Mouse (Mus musculus) layer of hippocampus, postnatal 36 days (tissue): ENCODE data around the gene 3110001I22Rik. TPM values are rescaled to one million over a fixed set of nuclear protein-coding genes. Genes with fewer than 3 reads are reported as not detected.
"Not testable (repeated sequence)": the region's sequence is repeated elsewhere in the genome, so short reads cannot be mapped to it uniquely, and the experiment has no call there.

ENCODE experiments used
- DNase-seq, 2 experiments: peaks; one replicate each; pipeline ENCODE4 v3.0.0; 2022
- total RNA-seq, 2 experiments: library from RNA; stranded (reverse); gene quantifications; 2 replicates each; pipeline ENCODE4 v1.2.3; 2021

3110001I22Rik gene
- total RNA-seq = 1 to 10 TPM; 5.4 to 6.9 TPM

DNA sequence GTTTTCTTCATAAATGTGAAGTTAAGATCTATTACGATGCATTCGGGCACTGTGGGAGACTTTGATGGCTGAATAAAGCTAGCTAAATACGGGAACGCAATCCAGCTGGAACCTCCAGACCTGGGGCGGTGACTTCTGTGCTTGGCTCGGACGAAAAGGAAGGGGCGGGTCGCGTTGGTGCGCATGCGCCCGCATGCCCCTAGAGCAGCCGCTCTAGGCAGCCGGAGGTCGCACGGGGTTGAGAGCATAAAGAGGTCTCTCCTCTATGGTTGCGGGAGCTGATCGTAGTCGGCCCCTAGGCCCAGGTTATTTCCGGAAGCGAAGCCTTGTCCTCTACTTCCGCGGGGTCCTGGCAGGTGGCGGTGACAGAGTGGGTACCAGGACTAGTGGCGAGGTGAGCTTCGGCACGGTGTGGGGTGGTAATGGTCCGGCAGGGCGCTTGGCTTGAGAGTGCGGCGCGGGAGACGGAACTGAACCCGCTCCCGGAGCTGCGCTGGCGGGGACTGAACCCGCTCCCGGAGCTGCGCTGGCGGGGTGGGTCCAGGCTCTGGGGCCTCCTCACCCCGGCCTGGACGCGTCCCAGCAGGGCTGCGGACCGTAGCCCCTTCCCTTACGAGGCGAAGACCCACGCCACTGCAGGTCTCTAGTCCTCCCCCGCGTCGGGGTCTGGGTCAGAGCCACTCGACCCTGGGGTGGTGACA lies at the start of gene 3110001I22Rik, which contains the start of gene Bfar:
3110001I22Rik (plus strand) TSS at position 245 of the 701 bp plus-strand sequence.
Bfar (plus strand) TSS at position 174 of the 701 bp plus-strand sequence.
- DNase-seq = peak; percentile 85 to 87

DNA sequence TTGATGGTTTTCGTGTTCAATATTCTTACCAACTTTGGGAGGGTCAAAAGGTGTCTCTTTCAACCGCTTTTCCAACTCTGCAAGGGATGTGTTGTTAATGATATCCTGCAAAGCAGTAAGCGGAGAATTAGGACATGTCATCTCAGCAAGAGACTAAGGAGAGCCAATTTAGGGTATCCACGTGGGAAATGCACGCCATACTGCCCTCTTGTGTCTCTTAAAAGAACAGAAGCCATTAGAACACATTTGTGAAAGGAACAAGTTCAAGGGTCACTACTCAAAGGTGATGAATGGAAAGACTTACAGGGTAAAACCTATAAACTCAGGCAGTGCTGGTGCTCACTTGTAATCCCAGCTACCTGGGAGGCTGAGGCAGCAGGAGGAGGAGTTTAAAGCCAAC lies 43.4 kb upstream of the 3110001I22Rik start:
- no peak for DNase-seq

DNA sequence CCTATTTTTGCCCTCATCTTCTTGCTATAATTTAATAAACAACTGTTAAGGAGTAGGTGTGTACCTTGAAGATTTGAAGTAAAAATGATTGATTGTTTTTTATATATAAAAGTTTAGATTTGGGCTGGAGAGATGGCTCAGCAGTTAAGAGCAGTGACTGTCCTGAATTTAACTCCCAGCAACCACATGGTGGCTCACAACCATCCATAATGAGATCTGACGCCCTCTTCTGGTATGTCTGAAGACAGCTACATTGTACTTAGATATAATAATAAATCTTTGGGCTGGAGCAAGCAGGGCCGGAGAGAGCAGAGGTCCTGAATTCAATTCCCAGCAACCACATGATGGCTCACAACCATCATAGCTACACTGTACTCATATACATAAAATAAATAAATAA lies 33.5 kb upstream of the 3110001I22Rik start:
- not testable (repeated sequence) for DNase-seq

DNA sequence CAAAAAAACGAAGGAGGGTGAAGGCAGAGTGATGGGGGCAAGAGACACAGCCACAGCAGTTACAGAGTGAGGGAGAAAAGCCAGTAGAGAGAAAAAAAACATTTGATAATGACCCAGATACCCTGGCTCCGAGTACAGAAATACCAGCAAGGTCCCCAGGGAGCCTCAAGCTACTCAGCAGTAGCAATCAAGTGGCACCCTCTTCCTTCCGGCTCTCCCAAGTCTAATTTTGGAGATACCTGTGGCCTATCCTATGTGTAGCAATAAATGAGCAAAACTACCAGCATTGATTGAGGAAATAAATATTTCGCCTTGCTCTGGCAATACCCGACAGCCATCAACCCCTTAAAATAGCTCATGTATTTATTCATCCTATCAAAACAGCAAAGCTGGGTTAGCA lies 32.2 kb upstream of the 3110001I22Rik start:
- no peak for DNase-seq

DNA sequence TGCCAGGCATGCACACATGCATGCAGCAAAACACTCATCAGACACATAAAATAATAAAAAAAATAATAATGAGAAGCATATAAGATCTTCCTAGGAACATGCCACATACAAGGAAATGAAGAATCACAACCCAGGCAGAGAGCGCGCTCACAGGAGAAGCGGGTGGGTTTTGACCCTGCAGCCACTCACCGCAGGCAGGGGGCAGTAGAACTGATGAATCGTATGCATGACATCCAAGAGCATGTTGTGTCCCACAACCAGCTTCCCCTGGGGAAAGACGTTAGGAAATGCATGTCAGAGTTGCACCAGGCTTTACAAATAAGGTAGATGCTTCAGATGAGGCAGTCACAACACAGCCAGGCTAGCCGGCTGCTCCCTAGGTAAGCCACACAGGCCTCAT lies 31.7 kb upstream of the 3110001I22Rik start:
- DNase-seq = no peak

DNA sequence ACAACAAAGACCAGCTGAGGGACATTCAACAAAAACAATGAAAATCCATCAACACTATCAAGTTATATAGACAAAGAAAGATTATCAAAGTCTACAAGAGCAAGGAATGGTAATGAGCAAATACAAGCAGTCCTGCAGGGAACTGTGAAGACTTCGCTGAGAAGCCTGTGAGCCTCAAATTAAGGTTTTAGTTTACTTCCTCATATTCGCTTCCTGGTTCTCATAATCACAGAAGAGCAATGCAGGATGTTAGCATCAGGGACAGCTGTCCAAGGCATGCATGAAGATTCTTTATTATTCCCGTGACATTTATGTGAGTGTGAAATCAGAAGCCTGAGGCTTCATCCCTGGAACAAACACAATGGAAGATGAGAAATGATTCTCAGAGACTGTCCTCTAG lies 27.3 kb upstream of the 3110001I22Rik start:
- DNase-seq = no peak

DNA sequence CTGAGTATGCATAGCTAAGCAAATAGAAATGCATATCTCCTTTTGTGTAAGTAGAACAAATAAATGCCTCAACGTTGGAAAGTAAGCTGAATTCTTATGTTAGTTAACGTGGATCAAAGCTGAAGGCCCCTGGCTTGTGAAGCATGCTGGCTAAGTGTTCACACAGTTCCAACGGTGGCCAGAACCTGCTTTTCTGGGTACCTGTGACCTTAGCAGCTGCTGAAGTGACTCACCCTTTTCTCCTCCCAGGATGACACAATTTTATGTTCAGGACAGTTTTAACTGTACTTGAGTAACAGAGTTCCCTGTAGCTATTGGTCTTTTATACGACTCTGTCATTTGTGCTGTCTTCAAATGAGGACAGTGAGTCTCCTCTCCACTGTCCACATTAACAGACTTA lies 25.8 kb upstream of the 3110001I22Rik start:
- DNase-seq = no peak

DNA sequence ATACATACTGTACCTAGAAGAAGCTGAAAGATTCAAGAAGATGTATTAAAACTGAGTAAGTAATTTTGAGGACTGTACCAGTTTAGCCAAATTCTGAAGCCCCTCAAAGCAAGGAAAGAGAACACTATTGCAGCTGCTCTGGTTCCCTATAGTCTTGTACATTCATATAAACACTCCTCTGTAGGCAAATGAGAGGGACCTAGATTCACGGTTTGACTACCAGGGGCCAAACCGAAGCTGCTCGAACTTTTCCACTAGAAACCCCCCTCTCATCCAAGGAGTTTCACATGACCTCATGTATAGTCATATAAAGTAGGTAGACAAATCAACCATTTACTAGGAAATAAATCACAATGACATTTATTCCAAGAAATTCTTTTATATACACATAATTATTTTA lies 12.8 kb upstream of the 3110001I22Rik start:
- DNase-seq = no peak

DNA sequence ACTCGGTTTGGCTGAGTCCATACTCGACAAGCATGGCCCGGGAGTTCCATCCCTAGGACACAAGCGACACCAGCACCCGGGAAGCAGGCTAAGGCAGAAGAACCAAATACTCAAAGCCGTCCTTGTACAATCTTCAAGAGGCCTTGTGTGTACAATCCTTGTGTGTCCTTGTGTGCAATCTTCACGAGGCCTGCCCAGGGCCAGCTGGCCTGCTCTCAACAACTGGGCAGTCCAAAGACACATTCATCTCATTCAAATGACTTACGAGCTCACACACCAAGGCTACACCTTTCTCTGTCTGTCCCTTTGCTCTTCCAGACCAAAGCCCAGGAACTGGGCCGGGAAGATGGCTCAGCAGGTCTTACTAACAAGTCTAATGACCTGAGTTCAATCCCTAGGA lies 11.0 kb upstream of the 3110001I22Rik start:
- no peak for DNase-seq

DNA sequence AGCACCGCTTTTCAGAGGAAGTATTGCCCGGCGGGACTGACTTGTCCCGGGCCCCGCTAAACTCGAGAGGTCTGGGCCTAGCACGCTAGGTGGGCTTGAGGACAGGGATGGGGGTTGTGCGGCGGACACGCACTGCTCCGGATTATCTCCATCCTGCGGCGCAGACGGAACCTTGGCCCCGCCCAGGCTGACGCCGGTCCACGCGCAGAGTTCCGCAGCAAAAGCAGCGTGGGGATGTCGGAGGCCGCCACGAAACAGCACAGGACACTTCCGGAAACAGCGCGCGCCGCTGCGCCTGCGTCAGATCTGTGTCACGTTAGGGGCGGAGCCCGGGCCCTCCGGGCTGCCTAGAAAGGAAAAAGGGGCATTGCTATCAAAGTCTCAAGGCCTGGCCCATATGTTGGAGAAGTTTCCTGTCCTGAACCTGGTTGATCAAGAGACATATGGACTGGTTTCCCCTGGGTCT lies 3.8 kb upstream of the 3110001I22Rik start, which contains the start of gene Parn:
Parn (minus strand) TSS at position 293 of the 466 bp plus-strand sequence.
- peak; percentile 95 for DNase-seq

DNA sequence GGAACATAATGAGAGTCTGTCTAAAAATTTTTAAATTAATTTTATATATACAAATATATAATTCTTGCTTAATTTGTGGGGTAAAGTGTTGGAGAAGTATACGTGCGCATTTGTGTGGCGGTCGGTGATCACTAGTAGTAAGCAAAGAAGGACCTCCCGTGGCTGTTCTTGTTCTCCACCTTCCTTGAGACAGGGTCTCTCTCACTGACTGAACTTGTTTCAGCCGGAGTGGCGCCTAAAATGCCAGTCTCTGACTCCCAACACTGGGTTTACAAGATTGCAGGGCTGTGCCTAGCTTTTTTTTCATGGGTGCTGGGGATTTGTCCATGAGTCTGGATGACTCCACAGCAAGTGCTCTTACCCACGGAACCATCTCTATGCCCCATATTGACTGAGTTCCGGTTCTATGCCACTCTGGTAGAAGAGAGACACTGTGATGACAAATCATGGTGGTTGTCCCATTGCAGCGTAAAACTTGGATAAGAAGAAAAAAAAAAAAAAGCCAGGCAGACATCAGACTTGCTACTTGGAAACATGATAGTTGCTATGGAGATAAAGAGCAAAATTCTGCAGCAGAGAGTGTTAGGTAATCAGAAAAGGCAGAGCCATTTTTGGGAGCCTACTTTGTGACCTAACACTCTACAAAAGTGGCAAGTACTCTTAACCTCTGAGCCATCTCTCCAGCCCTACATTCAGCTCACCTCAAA lies 3.2 kb upstream of the 3110001I22Rik start:
- DNase-seq = no peak

DNA sequence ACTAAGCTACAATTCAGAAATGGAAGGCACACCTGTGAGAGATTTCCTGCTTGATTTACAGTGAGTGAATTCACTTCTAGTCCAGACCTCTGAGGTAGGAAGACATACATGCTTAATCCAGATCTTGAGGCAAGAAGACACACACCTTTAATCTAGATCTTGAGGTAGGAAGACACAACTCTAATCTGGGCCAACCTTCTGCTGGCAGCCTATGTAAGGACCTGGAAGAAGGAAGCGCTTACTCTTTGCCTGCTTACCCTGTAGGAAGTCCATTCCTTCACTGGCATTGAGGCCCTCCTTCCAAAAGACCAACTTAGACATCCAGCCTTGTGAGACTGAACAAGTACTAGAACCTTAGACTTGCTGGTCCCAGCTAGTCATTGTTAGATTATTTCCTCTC lies 2.4 kb upstream of the 3110001I22Rik start:
- DNase-seq = no peak

DNA sequence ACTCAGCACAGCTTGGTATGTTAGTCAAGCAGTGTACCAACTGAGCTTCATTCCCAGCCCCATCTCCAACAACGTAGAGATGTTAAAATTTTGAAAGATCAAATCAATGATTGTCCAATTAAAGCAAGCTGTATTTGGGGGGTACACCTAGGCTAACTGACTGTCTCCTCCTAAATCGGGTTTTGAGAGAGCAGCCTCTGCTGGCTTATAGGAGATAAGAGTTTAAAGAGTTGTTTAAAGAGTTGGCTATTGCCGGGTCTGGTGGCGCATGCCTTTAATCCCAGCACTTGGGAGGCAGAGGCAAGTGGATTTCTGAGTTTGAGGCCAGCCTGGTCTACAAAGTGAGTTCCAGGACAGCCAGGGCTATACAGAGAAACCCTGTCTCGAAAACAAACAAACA lies 833 bp upstream of the 3110001I22Rik start:
- not testable (repeated sequence) for DNase-seq

DNA sequence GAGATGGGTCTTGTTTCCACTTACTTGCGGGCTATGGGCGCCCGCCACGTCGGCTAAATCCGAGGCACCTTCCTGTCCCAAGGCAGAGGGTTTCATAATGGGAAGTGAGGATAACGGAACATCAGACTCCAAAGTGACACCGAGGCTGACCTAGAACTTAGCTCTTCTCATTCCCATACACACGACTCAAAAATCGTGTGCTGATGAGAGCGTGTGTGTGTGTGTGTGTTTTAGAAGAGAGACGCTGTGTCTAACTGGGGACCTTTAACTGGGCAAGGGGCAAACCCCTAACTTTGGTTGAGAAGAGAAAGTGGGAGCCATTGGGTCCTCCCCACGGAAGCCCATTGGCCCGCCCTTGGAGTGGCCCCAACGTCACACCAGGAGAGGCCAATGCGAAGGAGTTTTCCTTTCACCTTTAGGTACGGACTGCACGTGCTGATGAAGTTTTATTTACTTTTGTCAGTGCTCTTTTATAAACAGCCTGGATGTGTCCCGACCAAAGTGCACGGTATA lies 713 bp downstream of the 3110001I22Rik start:
- DNase-seq = peak; percentile 14 to 31

DNA sequence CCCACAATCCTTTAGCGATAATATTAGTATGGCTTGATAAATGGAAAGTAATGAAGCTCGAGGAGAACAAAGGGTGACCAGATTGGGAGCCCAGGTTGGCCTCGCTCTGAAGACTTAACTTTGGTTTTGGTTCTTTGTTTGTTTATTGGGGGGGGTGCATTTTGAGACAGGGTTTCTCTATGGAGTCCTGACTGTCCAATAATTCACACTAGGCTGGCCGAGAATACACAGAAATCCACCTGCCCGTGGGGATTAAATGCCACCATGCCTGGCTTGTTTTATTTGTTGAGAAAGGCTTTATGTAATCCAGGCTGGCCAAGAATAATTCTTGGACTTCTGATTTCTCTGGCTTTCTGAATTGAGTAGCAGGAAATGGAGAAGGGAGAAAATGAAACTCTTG lies 1.4 kb downstream of the 3110001I22Rik start:
- DNase-seq = no peak

DNA sequence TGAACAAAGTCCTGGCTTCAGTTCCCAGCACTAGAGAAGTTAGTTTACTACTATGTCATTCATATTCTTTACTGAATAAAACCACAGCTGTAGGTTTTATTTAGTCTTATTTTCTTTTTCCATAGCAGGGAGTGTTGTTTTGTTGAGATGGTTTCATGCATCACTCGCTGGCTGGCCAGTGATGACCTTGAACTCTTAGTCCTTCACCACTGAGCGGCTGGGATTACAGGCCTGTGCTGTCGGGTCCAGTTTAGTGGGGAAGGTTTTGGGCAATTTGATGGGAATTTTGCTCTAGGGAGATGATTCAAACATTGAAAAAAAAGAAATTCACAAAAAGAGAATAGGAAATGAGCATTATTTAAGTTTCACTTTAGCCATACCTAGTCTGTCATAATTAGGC lies 2.8 kb downstream of the 3110001I22Rik start:
- DNase-seq = no peak

DNA sequence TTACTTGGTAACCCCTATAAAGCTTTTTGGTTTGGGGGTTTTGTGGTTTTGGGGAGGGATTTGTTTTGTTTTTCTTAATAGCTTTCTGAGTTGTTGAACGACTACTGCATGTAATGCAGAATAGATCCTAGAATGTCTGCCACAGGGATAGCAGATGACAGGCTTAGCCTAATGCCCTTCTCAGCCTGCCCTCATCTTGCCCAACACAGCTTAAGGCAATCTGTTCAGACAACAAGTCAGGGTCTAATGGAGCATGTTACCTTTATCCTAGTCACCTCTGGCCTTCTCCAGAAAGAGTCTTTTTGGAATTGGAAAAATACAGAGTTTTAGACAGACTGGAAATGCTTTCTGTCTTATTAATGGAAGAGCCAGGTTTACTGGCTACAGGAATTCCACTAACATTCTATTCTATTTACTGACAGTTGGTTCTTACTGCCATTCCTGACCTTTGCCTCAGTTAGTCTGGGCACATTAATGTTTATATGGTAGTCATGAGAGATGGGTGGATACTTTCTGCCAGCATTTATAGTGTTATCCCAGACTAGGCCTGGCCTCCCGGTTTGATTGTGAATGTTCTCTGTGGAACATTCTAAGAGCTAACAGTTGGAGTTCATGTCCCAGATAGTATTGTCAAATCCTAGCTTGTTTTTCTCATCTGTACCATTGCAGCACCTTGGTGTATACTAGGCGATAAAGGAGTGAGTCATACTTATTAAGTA lies 7.0 kb downstream of the 3110001I22Rik start:
- DNase-seq = no peak

DNA sequence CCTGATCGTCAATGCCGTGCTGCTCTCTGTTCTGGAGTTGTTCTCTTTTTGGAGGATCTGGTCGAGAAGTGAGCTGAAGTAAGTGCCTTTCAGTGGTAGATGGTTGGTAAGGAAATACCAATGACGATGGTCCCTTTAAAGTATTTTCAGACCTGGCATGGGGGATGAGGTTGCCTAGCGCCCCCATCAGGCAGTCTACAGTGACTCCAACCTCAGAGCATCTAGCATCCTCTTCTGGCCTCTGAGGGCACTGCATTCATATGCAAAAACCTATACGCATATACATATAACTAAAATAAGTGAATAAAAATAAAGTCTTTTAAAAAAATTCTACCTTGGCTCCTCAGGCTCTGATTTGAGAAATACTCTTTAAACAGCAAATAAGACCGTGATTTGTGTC lies 27.3 kb downstream of the 3110001I22Rik start:
- DNase-seq = no peak

DNA sequence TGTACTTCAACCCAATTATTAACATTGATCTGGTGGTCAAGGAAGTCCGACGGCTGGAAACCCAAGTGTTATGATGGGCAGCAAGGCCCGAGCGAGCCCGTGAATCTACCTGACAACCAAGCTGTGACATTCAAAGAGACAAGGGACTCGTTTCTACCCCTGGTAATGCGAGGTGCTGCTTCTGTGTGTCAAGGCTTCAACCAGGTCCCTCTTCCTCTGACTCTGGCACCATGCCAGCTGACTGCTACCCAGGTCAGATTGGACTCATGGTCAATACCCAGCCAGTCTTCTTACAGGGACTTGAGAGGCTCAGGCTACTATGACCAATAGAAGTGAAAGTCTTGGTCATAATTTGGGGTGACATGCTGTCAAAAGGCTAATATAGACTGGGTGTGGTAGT lies 30.5 kb downstream of the 3110001I22Rik start:
- no peak for DNase-seq

DNA sequence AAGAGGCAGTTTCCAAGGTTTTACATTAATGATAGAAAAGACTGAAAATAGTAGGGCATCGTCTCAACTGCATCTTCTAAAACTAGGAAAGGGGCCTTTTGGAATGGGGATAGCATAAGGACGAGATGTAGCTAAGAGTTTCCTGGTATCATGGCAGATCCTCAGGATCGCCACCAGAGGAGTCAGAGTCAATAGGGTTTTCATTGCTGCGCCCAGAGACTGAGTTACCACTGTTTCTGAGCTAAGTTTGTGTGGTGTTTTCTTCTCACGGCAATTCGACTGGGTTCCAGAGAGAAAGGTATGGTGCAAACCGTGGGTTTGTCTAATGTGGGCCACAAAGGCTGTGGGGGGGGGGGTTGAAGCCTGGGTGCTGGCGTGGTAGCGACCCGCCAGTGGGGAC lies 32.9 kb downstream of the 3110001I22Rik start:
- no peak for DNase-seq

DNA sequence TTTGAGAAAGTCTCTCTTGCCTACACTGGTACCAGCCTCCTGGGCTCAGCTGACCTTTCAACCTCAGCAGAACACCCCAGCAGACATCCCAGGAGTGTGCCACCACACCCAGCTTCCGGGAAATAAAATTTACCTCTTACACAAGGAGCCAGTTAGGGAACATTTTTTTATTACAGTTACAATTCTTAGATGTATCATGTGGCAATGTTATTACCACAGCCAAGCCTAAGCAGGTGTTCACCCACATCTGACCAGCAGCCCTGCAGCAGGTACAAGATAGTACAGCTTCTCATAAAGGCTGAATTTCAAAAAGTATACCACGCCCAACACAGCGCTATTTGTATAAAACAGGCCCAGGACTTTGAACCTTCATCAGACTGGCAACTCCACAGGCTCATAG lies 43.2 kb downstream of the 3110001I22Rik start:
- no peak for DNase-seq

DNA sequence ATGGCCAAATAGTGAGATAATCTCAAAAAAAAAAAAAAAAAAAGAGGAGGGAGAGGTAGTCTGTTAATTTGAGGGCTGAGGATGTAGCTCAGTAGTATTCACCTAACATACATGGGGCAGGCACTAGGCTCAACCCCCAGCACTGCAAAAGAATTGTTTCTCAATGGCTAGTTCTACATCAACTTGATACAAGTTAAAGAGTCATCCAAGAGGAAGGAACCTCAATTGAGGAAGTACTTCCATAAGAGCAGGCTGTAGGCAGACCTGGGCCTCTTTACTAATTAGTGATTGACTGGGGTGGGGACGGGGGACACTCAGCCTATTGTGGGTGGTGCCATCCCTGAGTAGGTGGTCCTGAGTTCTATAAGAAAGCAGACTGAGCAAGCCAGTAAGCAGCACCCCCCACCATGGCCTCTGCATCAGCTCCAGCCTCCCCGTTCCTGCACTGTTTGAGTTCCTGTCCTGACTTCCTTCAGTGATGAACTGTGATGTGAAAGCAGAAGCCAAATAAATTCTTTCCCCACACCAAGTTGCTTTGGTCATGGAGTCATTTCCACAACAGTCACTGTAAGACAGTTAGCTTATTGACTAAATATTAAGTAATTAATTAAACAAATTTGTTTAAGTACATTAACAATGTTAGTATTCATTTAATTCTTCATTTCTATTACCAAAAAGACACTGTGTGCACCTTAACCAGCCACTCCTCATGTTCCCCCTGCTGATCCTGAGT lies 45.3 kb downstream of the 3110001I22Rik start:
- no peak for DNase-seq
